ENCODE assay signal across 9 mouse cellular contexts in genomic region chr3:53448208-53448607, GRCm38 (mm10). TPM values are rescaled to one million over a fixed set of nuclear protein-coding genes. Genes with fewer than 3 reads are reported as not detected.
A peak's percentile ranks its signal among the peaks of the same experiment; 100 is the strongest.
DNase-seq lines count a peak whose midpoint lies in the region; ATAC-seq and TF ChIP-seq lines count a peak whose summit lies in the region.
"Had no signal": no experiment of that assay in that cellular context is flagged by ENCODE, and none has a peak within 500 bp of the region (broad histone marks: within the 10 kb centered on the region; RNA-seq: fewer than 3 reads in every experiment).

No protein-coding gene starts in this region.

- no peaks in the 10 kb centered on the region for H3K4me1 ChIP-seq in embryonic facial prominence, embryonic 11.5 days (ENCODE audit: control insufficient read depth, insufficient read depth, low read length)
- H3K4me1 ChIP-seq in hindbrain, postnatal 0 days (ENCODE audit: insufficient read depth, low read length) = no peaks in the 10 kb centered on the region
- no peaks in the 10 kb centered on the region for H3K4me1 ChIP-seq in limb, embryonic 14.5 days (ENCODE audit: control insufficient read depth, insufficient read depth, low read length)
- H3K4me1 ChIP-seq: stomach, embryonic 15.5 days had no signal

- no peak overlapping the region for H3K9ac ChIP-seq in embryonic facial prominence, embryonic 11.5 days (replicated peaks; ENCODE audit: low read length)
- no peak overlapping the region for H3K9ac ChIP-seq in hindbrain, postnatal 0 days (replicated peaks; ENCODE audit: low read length)
- H3K9ac ChIP-seq in limb, embryonic 14.5 days (ENCODE audit: low read depth, low read length, severe bottlenecking) = no peak overlapping the region
- H3K9ac ChIP-seq: stomach, embryonic 15.5 days had no signal

- no peak for TF ChIP-seq POLR2A in limb, embryonic 14.5 days (IDR thresholded peaks at IDR 0.05; ENCODE audit: borderline replicate concordance, extremely low read depth, insufficient read depth, insufficient read length)

- 32% methylated on average over 2 of the region's 2 CpGs for WGBS in embryonic facial prominence, embryonic 11.5 days
- WGBS in hindbrain, postnatal 0 days = 19% methylated on average over 2 of the region's 2 CpGs
- 24% methylated on average over 2 of the region's 2 CpGs for WGBS in limb, embryonic 14.5 days

- H3K9me3 ChIP-seq in embryonic facial prominence, embryonic 11.5 days (replicated peaks; ENCODE audit: control insufficient read depth, low read length) = no peaks in the 10 kb centered on the region
- no peaks in the 10 kb centered on the region for H3K9me3 ChIP-seq in hindbrain, postnatal 0 days (ENCODE audit: low read length)
- H3K9me3 ChIP-seq in limb, embryonic 14.5 days (ENCODE audit: control insufficient read depth, low read length) = no peaks in the 10 kb centered on the region
- H3K9me3 ChIP-seq: stomach, embryonic 15.5 days had no signal

- H3K36me3 ChIP-seq in embryonic facial prominence, embryonic 11.5 days (replicated peaks; ENCODE audit: control insufficient read depth, insufficient read depth, low read depth, low read length) = no peaks in the 10 kb centered on the region
- H3K36me3 ChIP-seq in hindbrain, postnatal 0 days (ENCODE audit: insufficient read depth, low read length) = peaks cover 27% of the 10 kb centered on the region
- H3K36me3 ChIP-seq in limb, embryonic 14.5 days (ENCODE audit: control insufficient read depth, insufficient read depth, low read length) = peaks cover 30% of the 10 kb centered on the region

- DNase-seq in adrenal gland, postnatal 14 days = peak; percentile 53
- DNase-seq in adrenal gland, postnatal 25 days = no peak
- peak; percentile 12 for DNase-seq in urinary bladder, postnatal 25 days (ENCODE audit: low spot score)
- no peak for DNase-seq in urinary bladder, postnatal 10 days (ENCODE audit: low spot score)
- DNase-seq in embryonic facial prominence, embryonic 11.5 days (ENCODE audit: low spot score) = peak; percentile 92
- peak; percentile 95 for DNase-seq in hindbrain, postnatal 0 days (ENCODE audit: low spot score)
- DNase-seq in limb, embryonic 14.5 days (ENCODE audit: low spot score) = peak; percentile 99
- DNase-seq in retina, adult 2 months (ENCODE audit: low read depth, low spot score) = peak; percentile 50

- no peak overlapping the region for H3K4me3 ChIP-seq in embryonic facial prominence, embryonic 11.5 days (ENCODE audit: low read depth, low read length)
- H3K4me3 ChIP-seq in hindbrain, postnatal 0 days (ENCODE audit: low read length) = no peak overlapping the region
- H3K4me3 ChIP-seq in limb, embryonic 14.5 days (replicated peaks; ENCODE audit: low read length) = no peak overlapping the region
- H3K4me3 ChIP-seq: stomach, embryonic 15.5 days had no signal

- TF ChIP-seq CTCF in hindbrain, postnatal 0 days (IDR thresholded peaks at IDR 0.05; ENCODE audit: low read depth) = peak; percentile 87

- no peak overlapping the region for H3K4me2 ChIP-seq in embryonic facial prominence, embryonic 11.5 days (ENCODE audit: low read depth, low read length)
- no peak overlapping the region for H3K4me2 ChIP-seq in hindbrain, postnatal 0 days (ENCODE audit: low read depth, low read length)
- no peak overlapping the region for H3K4me2 ChIP-seq in limb, embryonic 14.5 days (replicated peaks; ENCODE audit: low read depth, low read length, severe bottlenecking)
- H3K4me2 ChIP-seq: stomach, embryonic 15.5 days had no signal

- no peaks in the 10 kb centered on the region for H3K27me3 ChIP-seq in embryonic facial prominence, embryonic 11.5 days (ENCODE audit: control insufficient read depth, insufficient read depth, low read length)
- H3K27me3 ChIP-seq in hindbrain, postnatal 0 days (ENCODE audit: insufficient read depth, low read length) = no peaks in the 10 kb centered on the region
- no peaks in the 10 kb centered on the region for H3K27me3 ChIP-seq in limb, embryonic 14.5 days (ENCODE audit: control insufficient read depth, insufficient read depth, low read length)
- H3K27me3 ChIP-seq: stomach, embryonic 15.5 days had no signal

- ATAC-seq in embryonic facial prominence, embryonic 11.5 days (replicated peaks; ENCODE audit: insufficient number of reproducible peaks, low FRiP score, low TSS enrichment, low read depth) = no peak
- peak; percentile 53 for ATAC-seq in hindbrain, postnatal 0 days
- peak; percentile 82 for ATAC-seq in limb, embryonic 14.5 days (ENCODE audit: low FRiP score, low read depth)

- no peak overlapping the region for H3K27ac ChIP-seq in embryonic facial prominence, embryonic 11.5 days (replicated peaks; ENCODE audit: low read depth, low read length)
- no peak overlapping the region for H3K27ac ChIP-seq in hindbrain, postnatal 0 days
- H3K27ac ChIP-seq in limb, embryonic 14.5 days (replicated peaks; ENCODE audit: low read depth, low read length) = no peak overlapping the region
- H3K27ac ChIP-seq: stomach, embryonic 15.5 days had no signal

RNA-seq across cellular contexts. Expression of gene Nhlrc3, which starts 14.9 kb away (rescaled TPM):
- 9.8 and 11.9 TPM in 2 replicates for total RNA-seq in adrenal gland, postnatal 14 days (2021)
- 9.5 and 12.4 TPM in 2 replicates for total RNA-seq in adrenal gland, postnatal 25 days (2021)
- 7.9 and 10.5 TPM in 2 replicates for polyA plus RNA-seq in embryonic facial prominence, embryonic 11.5 days (2014; fragmentation: Nextera tagmentation; extraction: Ambion mirVana)
- 13.5 and 14.4 TPM in 2 replicates for total RNA-seq in hindbrain, postnatal 0 days (2014; rRNA removed)
- polyA plus RNA-seq in hindbrain, postnatal 0 days (2015; fragmentation: Nextera tagmentation; extraction: Ambion mirVana) = 6.6 and 7.5 TPM in 2 replicates
- polyA plus RNA-seq in limb, embryonic 14.5 days (2012; rRNA removed) = 11.7 and 13.6 TPM in 2 replicates
- polyA plus RNA-seq in limb, embryonic 14.5 days (2014; fragmentation: Nextera tagmentation; extraction: Ambion mirVana) = 10.4 and 11.0 TPM in 2 replicates

RNA-seq across cellular contexts. Expression of gene Proser1, which starts 15.3 kb away (rescaled TPM):
- total RNA-seq in adrenal gland, postnatal 14 days (2021) = 22.4 and 25.6 TPM in 2 replicates
- 30.8 and 32.0 TPM in 2 replicates for total RNA-seq in adrenal gland, postnatal 25 days (2021)
- polyA plus RNA-seq in embryonic facial prominence, embryonic 11.5 days (2014; fragmentation: Nextera tagmentation; extraction: Ambion mirVana) = 19.5 and 21.4 TPM in 2 replicates
- 8.4 and 10.4 TPM in 2 replicates for total RNA-seq in hindbrain, postnatal 0 days (2014; rRNA removed)
- 14.7 and 14.8 TPM in 2 replicates for polyA plus RNA-seq in hindbrain, postnatal 0 days (2015; fragmentation: Nextera tagmentation; extraction: Ambion mirVana)
- 23.9 and 36.2 TPM in 2 replicates for polyA plus RNA-seq in limb, embryonic 14.5 days (2012; rRNA removed)
- polyA plus RNA-seq in limb, embryonic 14.5 days (2014; fragmentation: Nextera tagmentation; extraction: Ambion mirVana) = 15.1 and 17.4 TPM in 2 replicates

RNA-seq across cellular contexts. Expression of gene Stoml3, which starts 40.2 kb away (rescaled TPM):
- total RNA-seq in adrenal gland, postnatal 14 days (2021) = not detected in 2 replicates
- total RNA-seq in adrenal gland, postnatal 25 days (2021) = not detected in 2 replicates
- 0.20 TPM in 1 of 2 replicates, not detected in the other for polyA plus RNA-seq in embryonic facial prominence, embryonic 11.5 days (2014; fragmentation: Nextera tagmentation; extraction: Ambion mirVana)
- total RNA-seq in hindbrain, postnatal 0 days (2014; rRNA removed) = 0.07 TPM in 1 of 2 replicates, not detected in the other
- polyA plus RNA-seq in hindbrain, postnatal 0 days (2015; fragmentation: Nextera tagmentation; extraction: Ambion mirVana) = not detected in 2 replicates
- 0.03 and 0.05 TPM in 2 replicates for polyA plus RNA-seq in limb, embryonic 14.5 days (2012; rRNA removed)
- polyA plus RNA-seq in limb, embryonic 14.5 days (2014; fragmentation: Nextera tagmentation; extraction: Ambion mirVana) = 0.14 TPM in 1 of 2 replicates, not detected in the other

Comparison
In these comparisons a context has a peak if more than half of its experiments do, and no peak if none do; other contexts are left out.
1. DNase-seq: peak in adrenal gland, postnatal 14 days (single experiment), urinary bladder, postnatal 25 days (single experiment), embryonic facial prominence, embryonic 11.5 days (single experiment), hindbrain, postnatal 0 days (single experiment), limb, embryonic 14.5 days (single experiment) and retina, adult 2 months (single experiment); none in adrenal gland, postnatal 25 days (single experiment) and urinary bladder, postnatal 10 days (single experiment).